Mouse (Mus musculus) brown adipose tissue, adult 24 weeks (tissue): ENCODE measurements around the gene Gm20388. TPM values are rescaled to one million over a fixed set of nuclear protein-coding genes. Genes with fewer than 3 reads are reported as not detected.

Experiments
- H3K27ac ChIP-seq: fragments of 200-500 bp; replicated peaks from 2 replicates; pipeline ENCODE4 v1.5.1; 2012; ENCODE audit warnings: low read depth, mild to moderate bottlenecking, low read length
- H3K4me1 ChIP-seq: fragments of 200-500 bp; 2 replicates; pipeline ENCODE4 v1.6.1; 2012; ENCODE audit warnings: low read length, mixed read lengths; ENCODE audit not compliant: control insufficient read depth, insufficient read depth, insufficient read length
- H3K4me3 ChIP-seq: fragments of 200-500 bp; 2 replicates; pipeline ENCODE4 v1.5.1; 2012; ENCODE audit warnings: low read depth, mild to moderate bottlenecking, low read length, moderate library complexity; ENCODE audit not compliant: insufficient read depth
- polyA plus RNA-seq: library from polyadenylated mRNA; stranded (reverse); fragments of >200 nt; gene quantifications from 2 replicates; pipeline ENCODE4 v1.2.4, GENCODE M21; 2012; ENCODE audit not compliant: missing spikeins, insufficient read depth, insufficient read length

Gene Gm20388
- polyA plus RNA-seq, 1 experiment = 44.7 TPM

GRCm38 (mm10) chr8:122718711-122719499, 2808.3 kb downstream of the Gm20388 start:
- H3K4me1 ChIP-seq = peaks cover 18% of the 10 kb centered on the region
- no peak overlapping the region for H3K27ac ChIP-seq
- no peak overlapping the region for H3K4me3 ChIP-seq

- H3K4me3 ChIP-seq = no peak overlapping the region
- peaks cover 18% of the 10 kb centered on the region for H3K4me1 ChIP-seq
- H3K27ac ChIP-seq = no peak overlapping the region
Observed at GRCm38 (mm10) chr8:122719500-122720065, 2808.9 kb downstream of the Gm20388 start.

DNA sequence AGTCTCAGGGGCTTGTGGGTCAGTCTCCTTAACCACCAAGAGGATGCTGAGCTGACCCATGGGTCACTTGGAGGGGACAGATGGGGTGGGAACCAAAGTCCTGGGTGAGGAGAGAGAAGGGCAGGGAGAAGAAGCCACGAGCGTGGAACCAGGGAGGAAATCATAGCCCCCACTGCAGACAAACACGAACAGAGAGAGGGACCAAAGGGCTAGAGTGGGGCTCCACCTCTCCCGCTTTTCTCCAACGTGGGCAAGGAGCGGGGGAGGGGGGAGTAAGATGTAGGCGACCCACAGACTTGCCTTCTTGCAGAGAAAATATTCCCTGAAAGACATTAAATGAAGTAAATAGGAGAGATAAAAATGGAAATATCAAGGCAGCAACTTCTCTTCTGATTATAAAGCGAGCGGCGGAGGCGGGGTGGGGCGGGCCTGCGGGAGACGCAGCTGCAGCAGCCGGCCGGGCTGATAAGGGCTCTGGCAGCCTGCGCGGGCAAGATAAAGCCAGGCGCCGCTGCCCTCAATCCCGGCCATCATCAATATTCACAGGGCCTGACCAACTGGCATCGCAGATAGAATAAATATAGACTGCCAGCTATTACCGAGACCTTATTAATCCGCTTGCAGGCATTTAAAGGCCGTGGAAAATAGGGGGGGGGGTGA, 2809.6 kb downstream of the Gm20388 start:
- Histone ChIP-seq H3K27ac (no peak overlapping the region), H3K4me3 (no peak overlapping the region)

GRCm38 (mm10) chr8:122720811-122721640, 2810.4 kb downstream of the Gm20388 start:
- Histone ChIP-seq H3K4me3 (no peak overlapping the region), H3K4me1 (peaks cover 7% of the 10 kb centered on the region)

More for the DNA sequence above, 2809.6 kb downstream of the Gm20388 start:
- peaks cover 14% of the 10 kb centered on the region for H3K4me1 ChIP-seq

DNA sequence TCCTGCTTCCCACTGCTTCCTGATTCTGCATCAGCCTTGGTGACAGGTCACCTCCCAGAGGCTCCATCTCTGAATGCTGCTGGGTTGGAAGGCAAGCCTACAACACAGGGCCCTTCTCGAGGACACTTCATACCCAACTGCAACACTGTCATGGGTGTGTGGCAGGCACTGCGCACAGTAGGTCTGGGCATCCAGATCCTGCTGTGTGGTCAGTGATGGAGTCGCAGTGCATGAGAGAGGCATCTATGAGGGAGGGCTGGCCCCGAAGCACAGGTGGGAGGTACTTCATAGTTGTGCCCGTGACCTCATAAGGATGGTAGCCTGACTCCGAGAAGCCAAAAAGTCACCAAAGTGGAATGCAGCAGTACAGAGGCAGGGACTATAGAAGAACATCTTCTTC, 2814.5 kb downstream of the Gm20388 start:
- H3K4me1 ChIP-seq = 0 out of 2 replicates have a peak, but pooled peaks cover 2% of the 10 kb centered on the region
- H3K4me3 ChIP-seq = no peak overlapping the region
- no peak overlapping the region for H3K27ac ChIP-seq

More at GRCm38 (mm10) chr8:122720811-122721640, 2810.4 kb downstream of the Gm20388 start:
- H3K27ac ChIP-seq = no peak overlapping the region

DNA sequence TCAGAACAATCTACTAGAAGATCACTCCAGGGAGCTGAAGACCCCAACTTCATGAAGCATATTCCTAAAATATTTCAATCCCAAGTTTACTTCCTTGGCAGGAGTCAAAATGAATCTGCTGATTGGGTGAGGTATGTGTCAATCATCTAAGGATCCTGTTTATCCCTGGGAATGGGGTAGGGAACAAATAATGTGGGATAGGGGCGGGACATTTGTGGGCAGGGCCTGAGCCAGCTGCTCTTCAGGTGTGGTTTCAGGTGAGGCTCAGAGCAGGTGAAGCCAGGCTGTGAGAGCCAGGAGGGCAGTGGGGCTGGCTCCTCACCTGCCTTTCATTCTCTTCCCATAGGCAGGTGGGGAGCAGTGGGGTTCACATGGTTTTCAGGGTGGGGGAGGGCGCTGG, 2816.1 kb downstream of the Gm20388 start:
- H3K4me1 ChIP-seq = 0 out of 2 replicates have a peak, but pooled peaks cover 2% of the 10 kb centered on the region
- no peak overlapping the region for H3K27ac ChIP-seq
- no peak overlapping the region for H3K4me3 ChIP-seq

GRCm38 (mm10) chr8:122727412-122727811, 2816.8 kb downstream of the Gm20388 start:
- 0 out of 2 replicates have a peak, but pooled peaks cover 2% of the 10 kb centered on the region for H3K4me1 ChIP-seq
- H3K4me3 ChIP-seq = no peak overlapping the region
- no peak overlapping the region for H3K27ac ChIP-seq

GRCm38 (mm10) chr8:122728630-122729029, 2818.0 kb downstream of the Gm20388 start:
- H3K4me1 ChIP-seq = 0 out of 2 replicates have a peak, but pooled peaks cover 2% of the 10 kb centered on the region
- H3K27ac ChIP-seq = no peak overlapping the region
- no peak overlapping the region for H3K4me3 ChIP-seq

- Histone ChIP-seq H3K4me3 (no peak overlapping the region), H3K27ac (no peak overlapping the region), H3K4me1 (no peaks in the 10 kb centered on the region)
Observed at GRCm38 (mm10) chr8:122735110-122735509, 2824.5 kb downstream of the Gm20388 start.

GRCm38 (mm10) chr8:122735542-122736473, 2825.2 kb downstream of the Gm20388 start:
- no peak overlapping the region for H3K4me3 ChIP-seq

DNA sequence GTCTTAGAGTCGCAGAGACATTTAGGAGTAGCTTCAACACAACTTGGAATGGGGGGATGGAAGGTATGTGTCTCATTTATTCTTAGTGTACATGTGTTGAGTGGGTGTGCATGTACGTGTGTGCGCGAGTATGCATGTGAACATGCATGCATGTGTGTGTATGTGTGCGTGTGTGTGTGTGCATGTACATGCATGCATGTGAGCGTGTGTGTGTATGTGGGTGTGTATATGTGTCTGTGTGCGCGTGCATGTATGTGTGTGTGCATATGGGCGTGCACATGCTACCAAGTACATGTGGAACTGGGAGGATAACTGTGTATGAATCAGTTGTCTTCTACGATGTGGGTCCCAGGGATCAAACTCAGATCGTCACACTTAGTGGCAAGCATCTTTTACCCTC, 2826.0 kb downstream of the Gm20388 start:
- Histone ChIP-seq H3K4me1 (no peaks in the 10 kb centered on the region), H3K4me3 (no peak overlapping the region), H3K27ac (no peak overlapping the region)

More at GRCm38 (mm10) chr8:122735542-122736473, 2825.2 kb downstream of the Gm20388 start:
- no peak overlapping the region for H3K27ac ChIP-seq
- no peaks in the 10 kb centered on the region for H3K4me1 ChIP-seq

- Histone ChIP-seq H3K27ac (no peak overlapping the region), H3K4me1 (no peaks in the 10 kb centered on the region), H3K4me3 (no peak overlapping the region)
Observed at GRCm38 (mm10) chr8:122737071-122737470, 2826.4 kb downstream of the Gm20388 start.

DNA sequence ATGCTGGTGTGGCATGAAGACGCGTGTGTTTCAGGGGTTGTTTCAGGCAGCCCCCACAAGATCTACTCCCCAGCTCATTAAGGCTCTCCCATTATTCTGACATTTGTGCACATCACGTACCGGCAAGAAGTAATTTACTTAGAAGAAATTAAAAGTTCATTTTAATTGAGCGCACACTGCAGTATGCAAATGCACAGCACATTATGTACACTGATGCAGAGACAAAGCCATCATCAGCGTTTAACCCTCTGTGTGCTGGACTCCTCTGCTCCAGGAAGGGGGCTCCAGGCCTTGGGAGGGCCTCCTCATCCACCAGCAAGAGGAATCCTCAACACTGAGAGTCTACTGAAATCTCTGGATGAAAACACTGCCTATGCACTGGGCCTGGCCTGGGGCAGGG, 2827.2 kb downstream of the Gm20388 start:
- Histone ChIP-seq H3K4me1 (no peaks in the 10 kb centered on the region), H3K4me3 (no peak overlapping the region), H3K27ac (no peak overlapping the region)
